ENCODE assay signal across 13 mouse cellular contexts in genomic region chr11:70308296-70308695, GRCm38 (mm10). TPM values are rescaled to one million over a fixed set of nuclear protein-coding genes. Genes with fewer than 3 reads are reported as not detected.
DNase-seq lines count a peak whose midpoint lies in the region; ATAC-seq and TF ChIP-seq lines count a peak whose summit lies in the region.
"Had no signal": no experiment of that assay in that cellular context is flagged by ENCODE, and none has a peak within 500 bp of the region (broad histone marks: within the 10 kb centered on the region; RNA-seq: fewer than 3 reads in every experiment).

No protein-coding gene starts in this region.

- intact Hi-C loops in left cerebral cortex, adult 2 months (cut with DNase I), result loop anchor here (2.0 kb wide), 1 partner anchor 61 kb away; no protein-coding TSS in a partner anchor

- no peak for ATAC-seq in granulocyte monocyte progenitor cell, adult 5-6 weeks (replicated peaks; ENCODE audit: poor library complexity, severe bottlenecking)
- ATAC-seq in megakaryocyte, adult 5-6 weeks (ENCODE audit: poor library complexity, severe bottlenecking), result no peak
- ATAC-seq: midbrain, embryonic 16.5 days had no signal

- H3K9me3 ChIP-seq in ES-E14 (ENCODE audit: control insufficient read depth, insufficient read depth, low read depth, low read length), result no peaks in the 10 kb centered on the region
- H3K9me3 ChIP-seq: liver, embryonic 15.5 days had no signal

- in situ Hi-C loops in ES-E14 (cut with MboI; ENCODE audit: low sequenced_read_pairs in 2 of 2, unreplicated experiment in 2 of 2), result no loop called here

- no peaks in the 10 kb centered on the region for H3K36me3 ChIP-seq in ES-E14 (ENCODE audit: control insufficient read depth, insufficient read depth, low read length, poor library complexity, severe bottlenecking)
- H3K36me3 ChIP-seq in splenic B cell, adult 2 months (ENCODE audit: control insufficient read depth, insufficient read depth, low read length, poor library complexity, severe bottlenecking), result no peaks in the 10 kb centered on the region
- H3K36me3 ChIP-seq: liver, embryonic 15.5 days had no signal

- H3K4me1 ChIP-seq in ES-E14 (ENCODE audit: control insufficient read depth in 2 of 2, insufficient read depth in 2 of 2, low read length in 2 of 2, poor library complexity in 1 of 2), result no peaks in the 10 kb centered on the region
- H3K4me1 ChIP-seq: liver, embryonic 15.5 days had no signal

- H3K27ac ChIP-seq in left cerebral cortex, adult 2 months, result no peak overlapping the region
- no peak overlapping the region for H3K27ac ChIP-seq in ES-E14 (ENCODE audit: insufficient read depth, low read depth, low read length, poor library complexity, severe bottlenecking)
- H3K27ac ChIP-seq: liver, embryonic 15.5 days had no signal

- H3K9ac ChIP-seq in ES-E14 (ENCODE audit: insufficient read depth, low read depth, low read length, poor library complexity, severe bottlenecking), result no peak overlapping the region
- H3K9ac ChIP-seq: liver, embryonic 15.5 days had no signal

- no peak overlapping the region for H3K4me3 ChIP-seq in left cerebral cortex, adult 2 months
- H3K4me3 ChIP-seq in ES-E14 (ENCODE audit: insufficient read depth in 1 of 2, low read depth in 1 of 2, low read length in 2 of 2, poor library complexity in 1 of 2, severe bottlenecking in 1 of 2), result no peak overlapping the region
- H3K4me3 ChIP-seq: liver, embryonic 15.5 days had no signal

- TF ChIP-seq CTCF in left cerebral cortex, adult 2 months (IDR thresholded peaks at IDR 0.05), result peak; percentile 20

- H3K27me3 ChIP-seq in splenic B cell, adult 2 months (ENCODE audit: control insufficient read depth, insufficient read depth, low read length, poor library complexity, severe bottlenecking), result no peaks in the 10 kb centered on the region

- DNase-seq in cerebellum, postnatal 10 days, result peak; percentile 29 to 52
- DNase-seq in cerebellum, adult 18-20 months, result no peak
- DNase-seq in left cerebral cortex, adult 2 months (ENCODE audit: extremely low spot score in 1 of 2, low spot score in 2 of 2), result no peak
- DNase-seq in left cerebral cortex, adult 9 months (ENCODE audit: low spot score in 2 of 2), result no peak
- DNase-seq in ES-E14 (ENCODE audit: low read depth, low spot score), result peak; percentile 26
- peak; percentile 52 for DNase-seq in splenic B cell, adult 2 months (ENCODE audit: low read depth, low spot score)
- DNase-seq: adrenal gland, adult 2 months; cerebellum, adult 11-12 months had no signal

TF ChIP-seq in ES-E14, 5 proteins besides CTCF, POLR2A, EP300 and RAD21:
- TF ChIP-seq ZC3H11A (IDR thresholded peaks at IDR 0.05; ENCODE audit: borderline replicate concordance, low read depth, low read length) (no peak), ZNF384 (IDR thresholded peaks at IDR 0.05; ENCODE audit: low read depth, low read length) (peak; percentile 43; the same call in 1 of the 2 replicates)

RNA-seq across cellular contexts. Expression of gene Alox12e, which starts 14.1 kb away (rescaled TPM):
- under 1 TPM in 1 of 2 experiments, not detected in 1; 0.33 TPM for total RNA-seq in left cerebral cortex, adult 2 months (2021)
- 0.16 and 0.27 TPM in 2 replicates for total RNA-seq in ES-E14 (2012; rRNA removed)
- not detected in 2 replicates for total RNA-seq in granulocyte monocyte progenitor cell, adult 5-6 weeks (2014; fragmentation: Nextera tagmentation)
- not detected in 2 replicates for total RNA-seq in granulocyte monocyte progenitor cell, adult 5-6 weeks (2017)
- 0.98 and 1.5 TPM in 2 replicates for total RNA-seq in megakaryocyte, adult 5-6 weeks (2015)
- total RNA-seq in megakaryocyte, adult 5-6 weeks (2017), result 1.2 and 1.7 TPM in 2 replicates
- total RNA-seq: adrenal gland, adult 2 months had no signal

RNA-seq across cellular contexts. Expression of gene Alox15, which starts 43.5 kb away (rescaled TPM):
- total RNA-seq in left cerebral cortex, adult 2 months (2021), result not detected
- 0.53 and 1.7 TPM in 2 replicates for total RNA-seq in ES-E14 (2012; rRNA removed)
- total RNA-seq in granulocyte monocyte progenitor cell, adult 5-6 weeks (2014; fragmentation: Nextera tagmentation), result not detected in 2 replicates
- total RNA-seq in granulocyte monocyte progenitor cell, adult 5-6 weeks (2017), result 0.62 and 0.82 TPM in 2 replicates
- 62.7 and 71.5 TPM in 2 replicates for total RNA-seq in megakaryocyte, adult 5-6 weeks (2015)
- total RNA-seq in megakaryocyte, adult 5-6 weeks (2017), result 72.8 and 74.4 TPM in 2 replicates
- total RNA-seq: left cerebral cortex, adult 18-20 months had no signal

RNA-seq across cellular contexts. Expression of gene Alox12, which starts 53.1 kb away (rescaled TPM):
- under 1 TPM; 0.16 to 0.19 TPM for total RNA-seq in left cerebral cortex, adult 2 months (2021)
- 0.49 and 0.69 TPM in 2 replicates for total RNA-seq in ES-E14 (2012; rRNA removed)
- total RNA-seq in granulocyte monocyte progenitor cell, adult 5-6 weeks (2014; fragmentation: Nextera tagmentation), result not detected in 2 replicates
- not detected in 2 replicates for total RNA-seq in granulocyte monocyte progenitor cell, adult 5-6 weeks (2017)
- total RNA-seq in megakaryocyte, adult 5-6 weeks (2015), result not detected in 2 replicates
- total RNA-seq in megakaryocyte, adult 5-6 weeks (2017), result not detected in 2 replicates

Comparison
In these comparisons a context has a peak if more than half of its experiments do, and no peak if none do; other contexts are left out.
1. DNase-seq: peak in cerebellum, postnatal 10 days (2 of 2), ES-E14 (single experiment) and splenic B cell, adult 2 months (single experiment); none in cerebellum, adult 18-20 months (0 of 2), left cerebral cortex, adult 2 months (0 of 2) and left cerebral cortex, adult 9 months (0 of 2).
2. RNA of gene Alox15, which starts 43.5 kb away (total RNA-seq): 62.7 to 74.4 TPM in megakaryocyte, adult 5-6 weeks; 0.53 to 1.7 TPM in ES-E14, 0.62 to 0.82 TPM in granulocyte monocyte progenitor cell, adult 5-6 weeks and not detected in left cerebral cortex, adult 2 months; every median in the first group is over 10 times any median in the second.